Mouse (Mus musculus) liver, embryonic 14.5 days (tissue): ENCODE data around the gene Rrp9.

ENCODE experiments used
- CTCF ChIP-seq: IDR thresholded peaks from 2 replicates; pipeline ENCODE4 v1.5.1; 2016; ENCODE audit warnings: antibody characterized with exemption, low read depth, control low read depth
- EP300 ChIP-seq: IDR thresholded peaks from 2 replicates; pipeline ENCODE4 v1.6.1; 2016; ENCODE audit warnings: antibody characterized with exemption, low read depth

DNA sequence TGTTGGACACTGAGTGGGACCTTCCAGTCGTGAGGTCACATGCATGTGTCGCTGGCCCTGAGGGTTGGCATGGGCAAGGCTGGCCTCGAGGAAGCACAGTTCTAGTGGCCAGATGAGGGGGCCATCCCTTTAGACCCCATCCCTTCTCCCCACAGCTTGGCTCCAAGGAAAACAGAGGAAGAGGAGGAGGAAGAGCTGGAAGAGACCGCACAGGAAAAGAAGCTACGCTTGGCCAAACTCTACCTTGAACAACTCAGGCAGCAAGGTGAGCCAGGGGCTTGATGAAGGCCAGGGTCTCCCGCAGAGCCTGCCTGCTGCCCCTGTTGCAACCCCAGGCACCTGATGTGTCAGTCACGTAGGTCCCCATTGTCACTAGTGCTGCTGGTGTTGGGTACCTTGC is 4.8 kb downstream of the Rrp9 start:
- TF ChIP-seq CTCF: no peak
- TF ChIP-seq EP300: no peak
